Mouse (Mus musculus) cerebellum, adult 2 months (tissue): ENCODE results near the gene Sept3.

ENCODE experiments used
- CTCF ChIP-seq: fragments of 200-500 bp; IDR thresholded peaks from 2 replicates; pipeline ENCODE4 v1.5.1; 2011; ENCODE audit warnings: low read depth, mild to moderate bottlenecking, control low read depth, low read length, moderate library complexity, borderline replicate concordance; ENCODE audit not compliant: insufficient read depth
- POLR2A ChIP-seq: fragments of 200-500 bp; IDR thresholded peaks from 2 replicates; pipeline ENCODE4 v1.6.1; 2011; ENCODE audit warnings: low read length, control low read depth, borderline replicate concordance; ENCODE audit not compliant: insufficient read depth

DNA sequence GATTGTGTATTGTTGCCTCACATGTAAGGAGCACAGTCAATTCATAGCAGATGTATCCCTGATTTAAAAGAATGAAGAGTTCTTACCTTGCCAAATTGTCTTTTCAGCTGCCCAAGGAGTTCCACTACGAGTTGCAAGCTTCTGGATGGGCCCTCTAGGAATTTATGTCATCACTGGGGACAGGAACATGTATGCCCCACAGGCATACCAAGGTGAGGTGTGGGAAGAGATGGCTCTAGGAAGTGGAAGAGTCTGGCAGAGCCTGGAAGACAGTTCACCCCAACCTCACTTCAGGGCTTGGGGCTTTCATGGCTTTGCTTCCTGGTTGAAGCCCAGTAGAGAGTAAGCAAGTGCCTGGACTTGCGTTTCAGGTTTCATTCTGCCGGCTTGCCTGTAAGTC lies 33.7 kb downstream of the Sept3 start:
- TF ChIP-seq POLR2A: no peak
- TF ChIP-seq CTCF: no peak
